Mouse (Mus musculus) embryonic fibroblast, embryonic 13.5 days (primary cell): ENCODE measurements around the gene Simc1.

Experiments
- CTCF ChIP-seq: IDR thresholded peaks from 2 replicates; pipeline ENCODE4 v1.5.1; 2011; ENCODE audit warnings: mild to moderate bottlenecking, control low read depth, low read length, moderate library complexity, borderline replicate concordance; ENCODE audit not compliant: insufficient read depth
- POLR2A ChIP-seq: IDR thresholded peaks from 2 replicates; pipeline ENCODE4 v1.6.1; 2011; ENCODE audit warnings: low read depth, mild to moderate bottlenecking, control low read depth, low read length, moderate library complexity

DNA sequence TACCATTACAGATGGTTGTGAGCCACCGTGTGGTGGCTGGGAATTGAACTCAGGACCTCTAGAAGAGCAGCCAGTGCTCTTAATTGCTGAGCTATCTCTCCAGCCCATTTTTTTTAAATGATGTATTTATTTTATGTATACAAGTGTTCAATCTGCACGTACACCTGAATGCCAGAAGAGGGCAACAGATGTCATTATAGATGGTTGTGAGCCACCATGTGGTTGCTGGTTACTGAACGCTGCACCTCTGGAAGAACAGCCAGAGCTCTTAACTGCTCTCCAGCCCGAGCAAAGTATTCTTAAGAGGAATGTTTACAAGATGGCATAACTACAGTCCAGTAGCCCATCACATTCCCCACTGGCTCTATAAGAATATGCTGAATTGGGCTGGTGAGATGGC is 31.6 kb upstream of the Simc1 start:
- TF ChIP-seq CTCF: no peak
- TF ChIP-seq POLR2A: no peak
